Mouse (Mus musculus): ENCODE results near the gene Tgfbr2.

DNA sequence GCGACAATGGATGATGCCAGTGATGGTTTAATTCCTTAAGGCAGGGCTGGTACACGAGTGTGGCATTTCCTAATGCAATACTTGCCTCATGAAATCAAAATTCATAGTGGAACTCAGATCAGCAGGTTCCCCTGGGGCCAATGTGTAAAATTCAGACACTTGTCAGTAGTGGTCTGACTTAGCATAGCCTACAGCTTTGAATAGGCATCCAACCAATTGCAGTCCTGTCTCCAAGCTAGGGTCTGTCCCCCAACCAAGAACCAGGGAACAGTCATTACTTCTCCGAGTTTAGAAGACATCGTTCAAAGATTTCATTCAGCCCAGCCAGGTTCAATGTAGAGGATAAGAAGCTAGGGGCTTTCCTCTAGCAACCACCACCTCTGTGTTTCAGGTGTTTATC lies 93.4 kb downstream of the Tgfbr2 start:
- TF ChIP-seq POLR2A (IDR thresholded peaks at IDR 0.05; ENCODE audit: low read depth, low read length) = no peak
- no peak for TF ChIP-seq CTCF (IDR thresholded peaks at IDR 0.05; ENCODE audit: borderline replicate concordance, insufficient read depth, low read length)

Measured in embryonic fibroblast, embryonic 13.5 days (primary cell).